Mouse (Mus musculus): ENCODE measurements around the gene Rab11a.

Gene Rab11a

GRCm38 (mm10) chr9:64695266-64695665, 42.3 kb downstream of the Rab11a start:
- DNase-seq (ENCODE audit: low read depth, low spot score), result no peak

GRCm38 (mm10) chr9:64693094-64693493, 44.5 kb downstream of the Rab11a start:
- DNase-seq (ENCODE audit: low read depth, low spot score), result no peak

GRCm38 (mm10) chr9:64691176-64691575, 46.4 kb downstream of the Rab11a start:
- DNase-seq (ENCODE audit: low read depth, low spot score), result peak; percentile 53

- no peak for DNase-seq (ENCODE audit: low read depth, low spot score)
Measured at GRCm38 (mm10) chr9:64690771-64691170, 46.8 kb downstream of the Rab11a start.

- no peak for DNase-seq (ENCODE audit: low read depth, low spot score)
Measured at GRCm38 (mm10) chr9:64688015-64688394, 49.6 kb downstream of the Rab11a start.

- no peak for DNase-seq (ENCODE audit: low read depth, low spot score)
Measured at GRCm38 (mm10) chr9:64687122-64688014, 50.2 kb downstream of the Rab11a start.

- DNase-seq (ENCODE audit: low read depth, low spot score), result peak; percentile 53
Measured at GRCm38 (mm10) chr9:64671341-64672319, 65.9 kb downstream of the Rab11a start.

- DNase-seq (ENCODE audit: low read depth, low spot score), result no peak
Measured at GRCm38 (mm10) chr9:64668001-64668400, 69.6 kb downstream of the Rab11a start.

- DNase-seq (ENCODE audit: low read depth, low spot score), result no peak
Measured at GRCm38 (mm10) chr9:64667513-64667912, 70.0 kb downstream of the Rab11a start.

- no peak for DNase-seq (ENCODE audit: low read depth, low spot score)
Measured at GRCm38 (mm10) chr9:64666549-64666948, 71.0 kb downstream of the Rab11a start.
